Mouse (Mus musculus) kidney, postnatal 14 days (tissue): ENCODE results near the gene Gpr35.
A peak's percentile ranks its signal among the peaks of the same experiment; 100 is the strongest.

Experiments used
- DNase-seq: peaks from one replicate; pipeline ENCODE4 v3.0.0; 2022; ENCODE audit warnings: mixed read lengths

Gene Gpr35

GRCm38 (mm10) chr1:92982931-92983605, 32.4 kb downstream of the Gpr35 start:
- DNase-seq: no peak

GRCm38 (mm10) chr1:92984999-92985398, 34.3 kb downstream of the Gpr35 start:
- no peak for DNase-seq

- no peak for DNase-seq
Measured at GRCm38 (mm10) chr1:92988894-92989293, 38.2 kb downstream of the Gpr35 start.

- DNase-seq: no peak
Measured at GRCm38 (mm10) chr1:92989891-92990290, 39.2 kb downstream of the Gpr35 start.

GRCm38 (mm10) chr1:92992214-92992855, 41.7 kb downstream of the Gpr35 start:
- no peak for DNase-seq

- no peak for DNase-seq
Measured at GRCm38 (mm10) chr1:92992880-92993279, 42.2 kb downstream of the Gpr35 start.

GRCm38 (mm10) chr1:93006061-93006460, 55.4 kb downstream of the Gpr35 start, which contains the start of gene Aqp12:
Gene Aqp12 (plus strand): TSS chr1:93006334.
- DNase-seq: no peak

- DNase-seq: peak; percentile 53
Measured at GRCm38 (mm10) chr1:93009196-93009595, 58.5 kb downstream of the Gpr35 start.

GRCm38 (mm10) chr1:93010731-93011130, 60.1 kb downstream of the Gpr35 start:
- DNase-seq: peak; percentile 12

GRCm38 (mm10) chr1:93012103-93012585, 61.5 kb downstream of the Gpr35 start:
- peak; percentile 7 for DNase-seq

GRCm38 (mm10) chr1:93013367-93013766, 62.7 kb downstream of the Gpr35 start:
- no peak for DNase-seq

GRCm38 (mm10) chr1:93014460-93014859, 63.8 kb downstream of the Gpr35 start:
- peak; percentile 74 for DNase-seq

GRCm38 (mm10) chr1:93015136-93015535, 64.5 kb downstream of the Gpr35 start:
- no peak for DNase-seq

GRCm38 (mm10) chr1:93018716-93019115, 68.1 kb downstream of the Gpr35 start:
- DNase-seq: no peak

- no peak for DNase-seq
Measured at GRCm38 (mm10) chr1:93020602-93021001, 69.9 kb downstream of the Gpr35 start.

- DNase-seq: no peak
Measured at GRCm38 (mm10) chr1:93026600-93026999, 75.9 kb downstream of the Gpr35 start.

- no peak for DNase-seq
Measured at GRCm38 (mm10) chr1:93029387-93029786, 78.7 kb downstream of the Gpr35 start.

GRCm38 (mm10) chr1:93030060-93030459, 79.4 kb downstream of the Gpr35 start:
- no peak for DNase-seq

- DNase-seq: no peak
Measured at GRCm38 (mm10) chr1:93031199-93031598, 80.5 kb downstream of the Gpr35 start.

- no peak for DNase-seq
Measured at GRCm38 (mm10) chr1:93033989-93034388, 83.3 kb downstream of the Gpr35 start.

GRCm38 (mm10) chr1:93035981-93036380, 85.3 kb downstream of the Gpr35 start:
- no peak for DNase-seq
